Mouse (Mus musculus) common myeloid progenitor, adult 5-6 weeks (primary cell): Measurements from ENCODE around the gene Syt9. TPM values are rescaled to one million over a fixed set of nuclear protein-coding genes. Genes with fewer than 3 reads are reported as not detected.

Source experiments
- ATAC-seq: replicated peaks from 2 replicates; pipeline ENCODE4 v1.8.0; 2016; ENCODE audit warnings: low read depth, mild to moderate bottlenecking, moderate TSS enrichment, inconsistent platforms; ENCODE audit not compliant: poor library complexity, severe bottlenecking
- total RNA-seq: library from RNA; stranded (forward); fragments of 200-1000, 187-1606 nt; gene quantifications from 2 replicates; pipeline ENCODE4 v1.2.3, GENCODE M21; 2017

Gene Syt9
- total RNA-seq = not detected in 2 replicates

DNA sequence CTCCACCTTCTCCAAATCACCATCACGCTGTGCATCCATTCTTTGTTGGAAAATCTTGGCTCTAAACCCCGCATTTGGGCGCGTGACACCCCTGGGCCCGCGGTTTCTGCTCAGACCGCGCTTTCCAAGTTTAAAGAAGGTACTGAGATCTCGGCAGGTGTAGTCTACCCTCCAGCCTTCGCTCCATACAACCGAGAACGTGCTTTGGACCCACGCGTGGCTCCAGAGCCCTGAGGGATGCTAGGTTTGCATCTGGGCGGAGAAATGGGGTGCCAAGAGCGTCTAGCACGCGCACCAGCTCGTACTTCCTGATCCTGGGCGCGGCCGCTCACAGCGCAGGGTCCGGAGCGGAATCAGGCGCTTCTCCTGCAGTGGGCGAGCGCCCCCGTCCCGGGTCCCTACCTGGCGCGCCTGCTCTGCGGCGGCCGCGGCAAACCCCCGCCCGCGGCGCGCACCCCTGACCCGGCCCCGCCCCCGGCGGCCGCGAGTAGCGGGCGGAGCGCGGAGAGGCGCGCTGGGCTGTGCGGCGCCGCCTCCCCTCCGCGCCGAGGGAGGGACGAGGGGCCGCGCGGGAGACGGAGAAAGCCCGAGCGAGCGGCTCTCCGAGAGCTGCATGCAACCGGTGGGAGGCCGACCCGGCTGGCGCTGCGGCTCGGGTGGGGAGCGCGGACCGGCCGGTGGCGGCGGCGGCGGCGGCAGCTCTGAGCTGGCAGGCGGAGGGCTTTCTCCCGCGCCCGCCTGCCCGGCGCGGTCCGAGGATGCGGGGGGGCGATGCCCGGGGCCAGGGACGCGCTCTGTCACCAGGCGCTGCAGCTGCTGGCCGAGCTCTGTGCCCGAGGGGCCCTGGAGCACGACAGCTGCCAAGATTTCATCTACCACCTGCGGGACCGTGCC is at the start of gene Syt9:
Syt9 (plus strand) TSS at position 497 of the 894 bp plus-strand sequence.
- ATAC-seq = peak; percentile 71

- no peak for ATAC-seq
These were observed 31.5 kb upstream of the Syt9 start for GRCm38 (mm10) chr7:107339013-107339412.

DNA sequence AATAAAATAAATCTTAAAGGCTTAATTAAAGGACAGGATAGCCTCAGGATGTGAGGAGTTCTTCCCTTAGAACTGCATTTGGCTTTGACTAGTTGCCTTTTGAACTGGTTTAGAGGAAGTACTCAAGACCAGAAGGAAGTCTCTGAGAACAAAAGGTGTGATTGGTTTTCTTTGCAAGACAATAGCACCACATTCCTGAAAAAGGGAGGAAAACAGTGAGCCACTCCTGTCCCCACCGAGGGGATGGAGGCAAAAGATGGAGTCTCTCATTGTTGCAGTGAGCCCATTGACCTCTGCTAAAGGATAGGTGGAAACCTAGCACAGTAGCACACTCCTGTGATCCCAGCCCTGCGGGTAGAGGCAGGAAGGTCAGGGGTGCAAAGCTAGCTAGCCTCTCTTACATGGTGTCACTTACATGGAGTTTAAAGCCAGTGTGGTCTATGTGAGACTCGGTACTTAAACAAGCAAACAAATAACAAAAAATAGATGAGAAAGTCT is 30.9 kb upstream of the Syt9 start:
- ATAC-seq = no peak

DNA sequence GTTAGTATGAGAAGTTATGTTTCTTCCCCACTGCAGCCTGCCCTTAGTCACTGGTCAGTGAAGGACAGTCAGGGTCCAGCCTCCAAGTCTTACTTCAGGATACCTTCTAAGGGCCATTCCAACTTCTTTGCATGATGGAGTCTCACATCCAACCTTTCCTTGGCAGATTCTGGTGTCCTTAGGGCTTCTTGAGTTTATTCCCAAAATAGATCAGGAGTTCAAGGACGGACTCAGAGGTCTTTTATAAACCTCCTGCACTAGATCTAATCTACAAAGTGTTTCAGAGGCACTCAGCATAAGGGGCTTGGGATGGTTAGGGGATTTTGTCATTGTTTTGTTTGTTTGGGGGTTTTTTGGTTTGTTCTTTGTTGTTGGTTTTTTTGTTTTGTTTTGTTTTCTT is 30.3 kb upstream of the Syt9 start:
- ATAC-seq = no peak

DNA sequence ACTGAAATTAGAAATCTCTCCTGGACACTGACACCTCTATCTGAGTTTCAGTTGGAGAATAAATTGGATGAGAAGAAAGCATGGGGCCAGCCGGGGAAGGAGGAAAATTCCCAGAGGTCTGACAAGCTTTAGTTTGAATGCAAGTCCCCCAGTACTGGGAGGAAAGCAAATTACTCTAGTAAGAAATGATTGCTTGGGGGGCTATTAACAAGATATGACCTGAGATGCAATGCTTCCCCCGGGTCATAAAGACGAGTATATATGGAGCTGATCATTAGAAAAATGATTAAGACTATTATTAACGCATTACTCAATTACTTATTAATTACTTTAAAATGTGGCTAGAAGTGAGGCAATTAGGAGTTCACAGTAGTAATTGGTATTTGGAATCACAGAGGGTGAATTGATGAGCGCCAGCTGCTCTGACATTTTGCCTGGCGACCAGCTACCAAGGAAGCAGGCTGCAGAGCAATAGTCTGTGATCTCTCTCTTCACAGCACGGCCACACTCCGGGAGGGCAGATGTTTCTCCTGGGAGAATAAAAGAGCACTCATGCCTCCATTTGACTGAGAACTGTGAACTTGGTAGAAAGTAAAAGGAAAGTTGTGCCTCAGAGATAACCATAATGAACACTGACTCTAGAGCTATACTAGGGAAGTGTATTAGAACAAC is 28.9 kb upstream of the Syt9 start:
- ATAC-seq = no peak

DNA sequence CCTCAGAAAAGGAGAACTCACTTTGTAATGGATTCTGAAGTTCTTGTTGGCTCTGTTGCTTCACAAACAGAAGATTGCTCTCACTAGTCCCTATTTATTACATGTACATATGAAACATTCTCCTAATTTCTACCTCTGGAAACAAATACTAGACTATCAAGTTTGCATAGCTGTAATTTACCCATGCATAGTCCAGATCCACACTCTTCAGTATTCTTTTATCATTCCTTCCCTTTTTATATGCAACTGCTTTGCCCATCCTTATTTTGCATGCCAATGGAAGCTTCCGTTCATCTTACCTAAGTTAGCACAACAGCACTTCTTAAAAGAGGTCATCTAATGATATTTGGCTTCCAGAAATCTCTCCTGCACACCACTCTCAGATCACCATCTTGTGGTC is 21.3 kb upstream of the Syt9 start:
- no peak for ATAC-seq

- no peak for ATAC-seq
These were observed 8.4 kb upstream of the Syt9 start for GRCm38 (mm10) chr7:107362153-107362552.

DNA sequence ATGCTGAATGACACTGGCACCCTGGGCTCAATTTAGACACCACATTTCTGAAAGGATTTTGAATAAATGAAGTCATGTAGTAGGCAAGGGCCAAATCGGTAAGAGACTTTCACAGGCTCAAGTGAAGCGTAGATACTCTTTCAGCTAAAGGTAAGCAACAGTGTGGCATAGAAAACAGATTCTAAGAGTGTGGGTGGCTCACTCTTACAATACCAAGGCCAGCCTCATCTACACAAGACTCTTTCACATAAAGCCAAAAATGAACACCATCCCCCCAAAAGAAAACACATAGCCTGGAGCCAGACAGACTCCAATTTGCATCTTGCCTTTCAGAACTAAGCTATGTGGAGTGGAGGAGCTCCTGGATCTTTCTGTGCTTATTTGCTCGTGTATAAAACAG is 7.9 kb upstream of the Syt9 start:
- no peak for ATAC-seq

DNA sequence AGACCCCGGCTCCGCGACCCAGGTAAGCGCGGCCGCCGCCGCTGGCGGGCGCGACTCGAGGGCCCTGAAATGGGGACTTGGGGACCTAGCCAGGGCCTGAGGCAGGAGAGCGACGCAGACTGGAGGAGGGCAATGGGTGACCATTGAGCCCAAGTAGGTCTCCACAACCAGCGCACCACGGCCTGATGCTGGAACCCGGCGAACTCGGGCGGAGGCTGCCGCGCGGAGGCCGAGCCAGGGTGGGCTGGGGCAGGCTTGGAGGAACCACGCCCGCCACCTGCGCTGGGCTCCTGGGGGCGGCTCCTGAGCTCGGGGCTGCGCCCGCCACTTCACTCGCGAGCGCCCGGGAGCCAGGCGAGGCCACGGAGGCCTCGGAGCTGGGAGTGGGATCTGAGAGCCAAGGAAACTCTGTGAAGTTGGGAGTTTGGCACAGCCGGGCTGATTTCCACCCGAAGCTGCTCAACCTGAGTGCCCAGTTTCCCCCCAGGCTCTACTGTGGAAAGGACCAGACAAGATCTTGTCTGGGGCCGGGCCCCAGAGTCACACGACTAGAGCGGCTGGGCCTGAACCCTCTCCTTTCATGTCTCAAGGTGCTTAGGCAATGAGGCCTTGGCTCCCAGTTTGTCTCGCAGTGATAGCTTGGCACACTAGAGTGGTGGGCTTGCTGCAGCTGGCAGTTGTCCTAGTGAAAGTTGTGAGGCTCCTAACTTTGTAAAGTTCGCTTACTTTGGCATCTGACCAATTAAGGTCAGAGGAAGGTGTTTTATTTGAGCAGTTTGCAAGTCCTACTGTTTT is 795 bp downstream of the Syt9 start:
- no peak for ATAC-seq

DNA sequence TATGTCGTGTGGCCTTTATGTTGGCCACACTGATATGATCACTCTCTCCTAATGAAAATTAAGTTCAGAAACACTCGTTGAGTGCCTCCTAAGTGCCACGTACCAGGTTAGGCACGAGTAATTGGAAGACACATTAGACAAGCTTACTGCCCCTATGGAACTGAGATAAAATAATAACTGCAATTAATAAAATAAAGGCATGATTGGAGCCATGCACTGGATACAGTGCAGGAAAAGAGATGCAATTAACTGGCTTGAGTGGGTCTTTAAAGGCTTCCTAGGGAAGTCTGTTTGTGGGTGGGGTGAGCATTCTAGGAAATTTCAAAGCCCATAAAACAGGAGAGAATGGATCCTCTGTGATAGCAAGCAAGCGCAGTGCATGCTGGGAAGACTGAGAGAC is 10.0 kb downstream of the Syt9 start:
- ATAC-seq = no peak

DNA sequence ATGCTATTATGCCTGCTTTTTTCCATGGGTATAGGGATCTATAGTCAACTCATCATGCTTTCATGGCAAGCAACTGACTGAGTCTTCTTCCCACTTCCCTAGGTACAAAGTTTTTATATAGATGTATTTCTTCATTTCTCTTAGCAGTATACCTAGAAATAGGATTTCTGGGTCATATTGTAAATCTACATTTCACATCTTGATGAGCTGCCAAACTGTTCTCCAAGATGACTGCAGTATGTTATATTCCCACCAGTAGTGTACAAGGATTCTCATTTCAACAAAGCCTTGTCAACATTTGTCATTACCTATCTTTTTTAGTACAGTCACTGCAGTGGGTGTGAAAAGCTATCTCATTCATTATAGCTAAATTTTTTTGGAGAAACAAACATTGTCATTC is 19.1 kb downstream of the Syt9 start:
- no peak for ATAC-seq

DNA sequence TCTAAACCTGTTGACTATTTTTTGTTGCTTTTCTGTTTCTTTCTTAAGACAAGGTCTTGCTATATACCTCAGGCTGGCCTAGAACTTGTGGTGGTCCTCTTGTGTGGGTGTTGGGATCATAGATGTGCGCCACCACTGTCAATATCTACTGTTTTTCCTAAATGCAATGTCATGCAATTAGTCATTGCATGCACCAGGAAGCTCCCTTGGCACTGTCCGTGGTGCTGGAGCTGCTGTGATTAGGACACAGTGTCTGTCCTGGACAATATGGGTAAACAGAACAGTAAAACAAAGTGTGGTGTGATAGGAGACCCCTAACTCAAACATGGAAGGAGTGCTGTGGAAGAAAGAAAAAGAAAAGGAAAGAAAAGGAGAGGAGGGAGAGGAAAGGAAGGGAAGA is 22.2 kb downstream of the Syt9 start:
- peak; percentile 65; the same call in 1 of the 2 replicates for ATAC-seq

- no peak for ATAC-seq
These were observed 29.7 kb downstream of the Syt9 start for GRCm38 (mm10) chr7:107400061-107400799.

- no peak for ATAC-seq
These were observed 32.7 kb downstream of the Syt9 start for GRCm38 (mm10) chr7:107403261-107403660.

GRCm38 (mm10) chr7:107414928-107415327 is 44.4 kb downstream of the Syt9 start:
- ATAC-seq = no peak

DNA sequence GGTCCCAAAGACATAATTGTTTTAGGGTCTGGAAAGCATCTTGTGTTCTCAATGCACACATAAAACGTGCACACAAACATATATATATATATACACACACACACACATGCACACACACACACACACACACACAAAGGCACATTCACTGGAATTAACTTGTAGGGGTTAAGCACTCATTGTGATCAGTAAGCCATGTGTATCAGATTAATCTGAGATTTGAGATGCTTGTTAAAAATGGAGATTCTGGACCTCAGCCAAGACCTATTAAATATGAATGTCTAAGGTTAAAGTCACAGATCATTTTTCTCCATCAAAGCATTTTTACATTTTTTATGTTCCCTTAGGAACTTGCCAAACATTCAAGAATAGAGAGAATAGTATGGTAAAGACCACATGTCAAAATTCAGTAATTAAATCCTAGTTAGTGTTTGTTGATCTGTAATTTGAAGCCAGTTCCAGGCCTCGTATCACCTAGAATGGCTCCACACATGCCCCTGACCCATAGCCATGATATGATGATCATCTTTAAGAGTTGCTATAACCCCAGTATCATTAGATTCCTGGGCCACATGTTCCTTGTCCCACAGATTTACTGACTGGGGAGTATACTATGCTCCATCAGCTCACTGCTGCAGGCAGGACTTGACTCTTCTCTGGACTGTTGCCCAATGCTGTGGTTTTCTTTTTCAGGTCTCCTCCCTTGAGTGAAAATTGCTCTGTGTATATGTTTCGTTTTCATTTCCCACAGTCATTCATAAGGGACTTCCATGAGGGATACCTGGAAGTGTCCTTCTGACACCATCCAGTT is 46.7 kb downstream of the Syt9 start:
- ATAC-seq = no peak

DNA sequence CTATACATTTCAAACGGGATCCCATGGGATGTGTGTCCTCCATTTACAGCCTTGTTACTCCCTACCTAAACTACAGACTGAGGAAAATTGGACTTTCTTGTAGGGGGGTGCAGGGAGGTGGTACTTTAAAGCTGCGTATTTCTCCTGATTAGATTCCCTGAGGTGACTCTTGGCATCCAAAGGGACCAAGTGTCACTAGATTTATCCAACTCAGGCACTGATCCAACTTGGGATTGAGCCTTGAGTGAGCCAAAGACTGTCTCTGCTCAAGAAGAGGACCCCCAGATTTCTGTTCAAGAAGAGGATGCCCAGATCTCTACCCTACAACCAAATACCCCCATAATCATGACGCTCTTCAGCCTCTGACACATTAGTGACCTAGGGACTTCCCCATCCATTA is 66.9 kb downstream of the Syt9 start:
- no peak for ATAC-seq

DNA sequence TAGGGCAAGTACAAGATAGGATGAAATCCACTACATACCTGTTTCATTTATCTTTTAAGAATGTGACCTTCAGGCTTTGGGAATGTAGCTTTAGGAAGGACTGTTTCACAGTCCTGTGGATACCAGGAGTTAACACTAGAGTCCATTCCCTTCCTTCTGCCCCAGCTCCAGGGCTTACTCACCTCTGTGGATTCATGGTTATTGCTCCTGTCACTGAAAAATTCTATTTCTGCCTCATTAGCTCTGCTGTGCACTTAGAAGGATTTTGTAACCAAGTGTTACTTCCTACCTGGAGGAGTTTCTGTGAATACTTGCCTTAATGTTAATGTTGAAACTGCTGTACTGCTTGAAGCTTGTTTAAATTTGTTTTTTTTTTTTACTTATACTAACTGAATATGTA is 74.1 kb downstream of the Syt9 start:
- no peak for ATAC-seq

- ATAC-seq = no peak
These were observed 84.1 kb downstream of the Syt9 start for GRCm38 (mm10) chr7:107454660-107455059.
